Mouse (Mus musculus): Measurements from ENCODE around the gene Pde3a.

Gene Pde3a

GRCm38 (mm10) chr6:141248691-141249584, at the start of gene Pde3a:
TSS of gene Pde3a (plus strand) at chr6:141249269.
- DNase-seq (ENCODE audit: low spot score in 2 of 2), result no peak

- DNase-seq (ENCODE audit: low spot score in 2 of 2), result no peak
Observed at GRCm38 (mm10) chr6:141200173-141200615, 48.9 kb upstream of the Pde3a start.

- no peak for DNase-seq (ENCODE audit: low spot score in 2 of 2)
Observed at GRCm38 (mm10) chr6:141207531-141207930, 41.5 kb upstream of the Pde3a start.

- DNase-seq (ENCODE audit: low spot score in 2 of 2), result no peak
Observed at GRCm38 (mm10) chr6:141208283-141208872, 40.7 kb upstream of the Pde3a start.

- no peak for DNase-seq (ENCODE audit: low spot score in 2 of 2)
Observed at GRCm38 (mm10) chr6:141210021-141210420, 39.0 kb upstream of the Pde3a start.

- no peak for DNase-seq (ENCODE audit: low spot score in 2 of 2)
Observed at GRCm38 (mm10) chr6:141221081-141221480, 28.0 kb upstream of the Pde3a start.

GRCm38 (mm10) chr6:141226851-141227657, 22.0 kb upstream of the Pde3a start:
- DNase-seq (ENCODE audit: low spot score in 2 of 2), result no peak

GRCm38 (mm10) chr6:141227658-141228005, 21.4 kb upstream of the Pde3a start:
- no peak for DNase-seq (ENCODE audit: low spot score in 2 of 2)

- DNase-seq (ENCODE audit: low spot score in 2 of 2), result no peak
Observed at GRCm38 (mm10) chr6:141232756-141233382, 16.2 kb upstream of the Pde3a start.

- no peak for DNase-seq (ENCODE audit: low spot score in 2 of 2)
Observed at GRCm38 (mm10) chr6:141241809-141242208, 7.3 kb upstream of the Pde3a start.

- no peak for DNase-seq (ENCODE audit: low spot score in 2 of 2)
Observed at GRCm38 (mm10) chr6:141245089-141245488, 4.0 kb upstream of the Pde3a start.

GRCm38 (mm10) chr6:141246391-141246790, 2.7 kb upstream of the Pde3a start:
- no peak for DNase-seq (ENCODE audit: low spot score in 2 of 2)

GRCm38 (mm10) chr6:141248081-141248480, 988 bp upstream of the Pde3a start:
- no peak for DNase-seq (ENCODE audit: low spot score in 2 of 2)

GRCm38 (mm10) chr6:141249585-141250295, 671 bp downstream of the Pde3a start:
- no peak for DNase-seq (ENCODE audit: low spot score in 2 of 2)

- no peak for DNase-seq (ENCODE audit: low spot score in 2 of 2)
Observed at GRCm38 (mm10) chr6:141250296-141250629, 1.2 kb downstream of the Pde3a start.

- DNase-seq (ENCODE audit: low spot score in 2 of 2), result no peak
Observed at GRCm38 (mm10) chr6:141250984-141251383, 1.9 kb downstream of the Pde3a start.

- DNase-seq (ENCODE audit: low spot score in 2 of 2), result no peak
Observed at GRCm38 (mm10) chr6:141252520-141252919, 3.5 kb downstream of the Pde3a start.

GRCm38 (mm10) chr6:141254956-141255355, 5.9 kb downstream of the Pde3a start:
- no peak for DNase-seq (ENCODE audit: low spot score in 2 of 2)

- no peak for DNase-seq (ENCODE audit: low spot score in 2 of 2)
Observed at GRCm38 (mm10) chr6:141256896-141257295, 7.8 kb downstream of the Pde3a start.

- DNase-seq (ENCODE audit: low spot score in 2 of 2), result no peak
Observed at GRCm38 (mm10) chr6:141257434-141258202, 8.5 kb downstream of the Pde3a start.

- no peak for DNase-seq (ENCODE audit: low spot score in 2 of 2)
Observed at GRCm38 (mm10) chr6:141265257-141265656, 16.2 kb downstream of the Pde3a start.

Data from thymus, postnatal 10 days (tissue).